Mouse (Mus musculus) heart, embryonic 16.5 days (tissue): ENCODE data around the gene Anpep. TPM values are rescaled to one million over a fixed set of nuclear protein-coding genes. Genes with fewer than 3 reads are reported as not detected.

Experiments
- ATAC-seq: fragments of 200-750 bp; cut with Nextera tagmentation; replicated peaks from 2 replicates; pipeline ENCODE4 v1.8.0; 2017; ENCODE audit warnings: moderate number of reproducible peaks; ENCODE audit not compliant: insufficient read depth, low FRiP score; ENCODE audit errors: extremely low read depth
- H3K27ac ChIP-seq: fragments of 300-500 bp; sonication (generic); 2 replicates; pipeline ENCODE4 v1.5.1; 2014; ENCODE audit warnings: mild to moderate bottlenecking, low read length, control low read depth, moderate library complexity
- H3K27me3 ChIP-seq: fragments of 300-500 bp; sonication (generic); 2 replicates; pipeline ENCODE4 v1.6.1; 2014; ENCODE audit warnings: low read length, mixed read lengths; ENCODE audit not compliant: control insufficient read depth, insufficient read depth
- H3K36me3 ChIP-seq: fragments of 300-500 bp; sonication (generic); 2 replicates; pipeline ENCODE4 v1.6.1; 2014; ENCODE audit not compliant: control insufficient read depth, insufficient read depth
- H3K4me1 ChIP-seq: fragments of 300-500 bp; sonication (generic); 2 replicates; pipeline ENCODE4 v1.6.1; 2014; ENCODE audit warnings: low read length, mixed read lengths; ENCODE audit not compliant: control insufficient read depth, insufficient read depth
- H3K4me2 ChIP-seq: fragments of 300-500 bp; sonication (generic); 2 replicates; pipeline ENCODE4 v1.6.1; 2014; ENCODE audit warnings: low read depth, mild to moderate bottlenecking, control low read depth, low read length
- H3K4me3 ChIP-seq: fragments of 300-500 bp; sonication (generic); 2 replicates; pipeline ENCODE4 v1.5.1; 2014; ENCODE audit warnings: mild to moderate bottlenecking, control low read depth, low read length
- H3K9ac ChIP-seq: fragments of 300-500 bp; sonication (generic); 2 replicates; pipeline ENCODE4 v1.6.1; 2014; ENCODE audit warnings: low read length, control low read depth
- H3K9me3 ChIP-seq: fragments of 300-500 bp; sonication (generic); replicated peaks from 2 replicates; pipeline ENCODE4 v1.6.1; 2016; ENCODE audit warnings: low read length; ENCODE audit not compliant: control insufficient read depth
- WGBS: fragments of 180-500 bp; shearing (Covaris S2); extraction: QIAGEN DNeasy Blood & Tissue Kit; methylation state at CpG from one replicate; pipeline ENCODE4 v1.1.7; 2014; 5-methylcytosine and 5-hydroxymethylcytosine counted together
- polyA plus RNA-seq: library from polyadenylated mRNA; unstranded; fragments of >200 nt; fragmentation: Nextera tagmentation; extraction: Ambion mirVana; gene quantifications from 2 replicates; pipeline ENCODE4 v1.2.1, GENCODE M21; 2015

The Anpep gene
- polyA plus RNA-seq, 1 experiment from 2014 or later: 19.1 TPM

DNA sequence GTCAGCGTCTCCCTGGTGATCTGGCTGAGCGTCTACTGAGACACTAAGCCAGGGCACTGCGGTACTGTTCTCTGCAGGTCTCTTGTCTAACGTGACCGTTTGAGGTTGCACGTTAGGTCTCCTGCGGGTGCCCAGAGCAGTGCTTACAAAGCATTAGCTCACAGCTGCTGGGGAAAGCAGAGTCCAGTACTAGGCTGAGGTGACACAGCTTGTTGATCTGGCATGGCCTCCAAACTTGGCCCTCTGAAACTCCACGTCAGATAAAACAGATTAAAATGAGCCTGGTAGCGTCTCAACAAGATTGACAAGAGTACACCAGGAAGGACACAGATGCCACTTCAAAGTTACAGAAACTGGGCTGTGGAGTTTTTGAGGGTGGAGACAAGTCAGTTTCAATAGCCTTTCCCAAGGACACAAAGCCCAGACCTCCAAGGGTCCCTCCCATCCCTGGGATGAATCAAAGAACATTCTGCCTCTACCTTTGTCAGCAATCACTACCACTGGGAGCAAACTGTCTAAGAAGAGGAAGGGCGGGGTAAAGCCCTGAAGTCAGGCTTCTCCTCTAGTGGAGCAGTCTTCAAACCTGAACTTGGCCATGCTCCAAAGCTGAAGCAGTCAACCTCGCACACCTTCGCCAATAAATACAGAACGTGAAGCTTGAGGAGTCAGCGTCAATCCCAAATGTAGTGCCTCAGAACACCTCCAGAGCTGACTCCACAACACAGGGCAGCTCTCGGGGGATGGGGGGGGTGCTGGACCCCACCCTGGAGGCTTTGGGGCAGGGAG is 29.8 kb upstream of the Anpep start:
- H3K36me3 ChIP-seq: no peaks in the 10 kb centered on the region

DNA sequence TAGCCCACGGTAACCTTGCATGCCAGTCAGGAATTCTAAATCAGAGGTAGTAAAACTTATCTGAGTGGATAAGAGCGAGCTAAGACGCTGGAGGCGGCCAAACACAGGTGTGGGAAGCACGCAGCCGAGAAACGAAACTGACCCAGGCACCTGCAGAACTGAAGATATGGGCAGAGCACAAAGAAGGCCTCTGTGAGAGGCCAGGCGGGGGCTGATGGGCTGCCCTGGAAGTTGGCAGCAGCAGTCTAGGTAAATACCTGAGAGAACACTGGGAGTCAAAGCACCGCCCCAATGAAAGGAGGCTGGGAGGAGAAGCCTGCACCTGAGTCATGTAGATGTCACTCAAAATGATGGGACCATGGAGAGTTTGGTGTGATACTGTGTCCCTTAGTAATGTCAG is 27.7 kb upstream of the Anpep start:
- Histone ChIP-seq H3K4me3 (no peak overlapping the region), H3K36me3 (no peaks in the 10 kb centered on the region), H3K27ac (no peak overlapping the region), H3K4me1 (peaks cover 15% of the 10 kb centered on the region), H3K9ac (no peak overlapping the region), H3K27me3 (no peaks in the 10 kb centered on the region), H3K9me3 (no peaks in the 10 kb centered on the region), H3K4me2 (no peak overlapping the region)
- WGBS: 78% methylated on average over 9 of the region's 9 CpGs
- no peak for ATAC-seq

More for the DNA sequence above, 29.8 kb upstream of the Anpep start:
- no peak overlapping the region for H3K27ac ChIP-seq
- H3K9ac ChIP-seq: no peak overlapping the region
- peaks cover 17% of the 10 kb centered on the region for H3K4me1 ChIP-seq
- H3K9me3 ChIP-seq: no peaks in the 10 kb centered on the region
- 69% methylated on average over 15 of the region's 15 CpGs for WGBS
- no peak overlapping the region for H3K4me2 ChIP-seq
- ATAC-seq: no peak
- H3K4me3 ChIP-seq: no peak overlapping the region
- H3K27me3 ChIP-seq: no peaks in the 10 kb centered on the region

DNA sequence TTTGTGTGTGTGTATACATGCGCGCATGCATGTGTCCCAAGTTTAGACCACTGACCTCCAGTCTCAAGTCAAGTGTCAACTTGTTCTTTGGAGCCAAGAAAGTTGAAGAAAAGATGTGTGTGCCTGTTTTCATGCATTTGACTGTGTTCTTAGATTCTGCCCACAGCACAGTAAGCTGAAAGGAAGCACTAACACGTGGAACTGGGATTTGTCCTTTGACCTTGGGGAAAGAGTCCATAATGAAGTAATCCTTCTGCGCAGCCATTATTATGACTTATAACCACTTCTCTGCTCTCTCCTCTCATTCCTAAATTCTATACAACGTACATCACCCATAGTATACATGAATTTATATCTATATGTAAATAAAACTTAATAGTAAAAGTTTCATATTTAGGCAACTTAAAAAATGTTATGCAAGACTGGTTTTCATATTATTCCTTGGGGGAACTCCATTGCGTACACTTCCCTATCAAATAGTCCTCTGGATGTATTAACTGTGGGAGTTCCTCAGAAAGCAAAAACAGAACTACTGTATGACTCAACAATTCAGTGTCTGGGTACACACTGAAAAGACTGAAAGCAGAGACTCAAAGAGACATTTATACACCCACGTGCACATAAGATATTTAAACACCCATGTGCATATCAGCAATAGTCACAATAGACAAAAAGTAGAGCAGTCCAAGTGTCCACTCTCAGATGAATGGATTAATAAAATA is 22.9 kb upstream of the Anpep start:
- Histone ChIP-seq H3K36me3 (peaks cover 14% of the 10 kb centered on the region), H3K9me3 (no peaks in the 10 kb centered on the region), H3K27me3 (no peaks in the 10 kb centered on the region), H3K4me3 (no peak overlapping the region), H3K4me1 (no peaks in the 10 kb centered on the region; the same call in 1 of the 2 replicates), H3K4me2 (no peak overlapping the region), H3K9ac (no peak overlapping the region), H3K27ac (no peak overlapping the region)
- 85% methylated on average over 7 of the region's 7 CpGs for WGBS
- no peak for ATAC-seq

DNA sequence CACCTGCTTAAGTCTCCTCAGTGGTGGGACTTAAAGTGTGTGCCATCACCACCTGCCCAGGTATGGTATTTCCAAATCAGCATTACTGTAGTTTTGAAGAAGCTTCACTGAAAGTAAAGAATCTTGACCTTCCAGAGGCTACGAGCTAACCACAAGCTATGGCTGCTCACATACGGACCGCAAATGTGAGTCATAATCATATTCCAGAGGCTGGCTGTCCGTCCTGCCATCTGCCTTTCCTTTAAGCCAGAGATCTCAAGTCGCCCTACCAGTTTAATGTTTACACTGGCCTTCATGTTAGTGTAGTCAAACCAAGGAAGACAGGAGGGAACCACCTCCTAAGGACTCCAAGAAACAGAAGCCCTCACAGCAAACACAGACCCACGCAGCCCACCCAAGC is 21.0 kb upstream of the Anpep start:
- Histone ChIP-seq H3K4me3 (no peak overlapping the region), H3K9ac (no peak overlapping the region), H3K4me2 (no peak overlapping the region), H3K27ac (no peak overlapping the region), H3K36me3 (peaks cover 14% of the 10 kb centered on the region), H3K4me1 (no peaks in the 10 kb centered on the region; the same call in 1 of the 2 replicates), H3K9me3 (no peaks in the 10 kb centered on the region), H3K27me3 (no peaks in the 10 kb centered on the region)
- WGBS: 93% methylated on average over 6 of the region's 6 CpGs
- no peak for ATAC-seq

DNA sequence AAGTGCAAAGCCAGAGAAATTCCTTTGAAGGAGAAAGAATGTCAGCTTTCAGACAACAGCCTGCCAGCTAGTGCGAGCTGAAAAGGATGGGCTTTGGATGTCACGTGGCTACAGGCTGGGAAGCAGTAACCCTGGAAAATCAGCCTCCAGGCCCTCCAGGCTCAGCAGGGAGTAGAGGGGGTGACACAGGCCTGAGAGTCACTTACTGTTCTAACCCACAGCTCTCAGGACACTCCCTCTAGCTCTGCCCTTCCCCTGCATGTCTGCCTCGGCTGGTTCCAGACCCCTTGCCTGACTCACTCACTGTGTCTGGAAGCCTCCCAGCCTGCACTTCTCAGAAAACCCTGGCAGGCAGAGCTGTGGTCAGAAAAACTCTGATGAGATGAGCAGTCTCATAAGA is 20.1 kb upstream of the Anpep start:
- 42% methylated on average over 3 of the region's 3 CpGs for WGBS
- H3K4me2 ChIP-seq: no peak overlapping the region
- H3K27me3 ChIP-seq: no peaks in the 10 kb centered on the region
- H3K4me1 ChIP-seq: no peaks in the 10 kb centered on the region
- H3K27ac ChIP-seq: no peak overlapping the region
- H3K9ac ChIP-seq: no peak overlapping the region
- no peak; the same call in 1 of the 2 replicates for ATAC-seq
- H3K4me3 ChIP-seq: no peak overlapping the region
- H3K36me3 ChIP-seq: peaks cover 16% of the 10 kb centered on the region
- no peaks in the 10 kb centered on the region for H3K9me3 ChIP-seq

DNA sequence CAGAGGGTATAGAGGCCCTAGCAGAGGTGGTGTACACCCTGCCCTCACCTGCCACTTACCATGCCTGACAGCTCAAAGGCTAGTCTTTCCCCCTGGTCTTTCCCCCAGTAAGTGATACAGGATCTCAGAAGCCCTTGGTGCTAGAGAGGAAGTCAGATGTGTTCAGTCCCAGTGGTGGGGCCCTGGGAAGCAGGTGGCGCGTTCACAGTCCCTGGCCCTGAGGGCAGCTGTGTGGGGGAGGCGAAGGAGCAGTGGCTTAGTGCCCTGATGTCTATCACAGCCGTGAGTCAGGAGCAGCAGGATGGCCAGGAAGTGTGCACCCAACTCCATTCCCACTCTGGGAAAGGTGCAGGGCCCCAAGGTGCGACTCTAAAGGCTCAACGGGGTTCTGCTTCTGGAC is 19.2 kb upstream of the Anpep start:
- H3K9ac ChIP-seq: no peak overlapping the region
- no peak overlapping the region for H3K4me2 ChIP-seq
- no peak overlapping the region for H3K4me3 ChIP-seq
- no peaks in the 10 kb centered on the region for H3K9me3 ChIP-seq
- WGBS: 81% methylated on average over 6 of the region's 6 CpGs
- ATAC-seq: no peak
- H3K27me3 ChIP-seq: no peaks in the 10 kb centered on the region
- H3K36me3 ChIP-seq: peaks cover 16% of the 10 kb centered on the region
- no peaks in the 10 kb centered on the region for H3K4me1 ChIP-seq
- H3K27ac ChIP-seq: no peak overlapping the region

DNA sequence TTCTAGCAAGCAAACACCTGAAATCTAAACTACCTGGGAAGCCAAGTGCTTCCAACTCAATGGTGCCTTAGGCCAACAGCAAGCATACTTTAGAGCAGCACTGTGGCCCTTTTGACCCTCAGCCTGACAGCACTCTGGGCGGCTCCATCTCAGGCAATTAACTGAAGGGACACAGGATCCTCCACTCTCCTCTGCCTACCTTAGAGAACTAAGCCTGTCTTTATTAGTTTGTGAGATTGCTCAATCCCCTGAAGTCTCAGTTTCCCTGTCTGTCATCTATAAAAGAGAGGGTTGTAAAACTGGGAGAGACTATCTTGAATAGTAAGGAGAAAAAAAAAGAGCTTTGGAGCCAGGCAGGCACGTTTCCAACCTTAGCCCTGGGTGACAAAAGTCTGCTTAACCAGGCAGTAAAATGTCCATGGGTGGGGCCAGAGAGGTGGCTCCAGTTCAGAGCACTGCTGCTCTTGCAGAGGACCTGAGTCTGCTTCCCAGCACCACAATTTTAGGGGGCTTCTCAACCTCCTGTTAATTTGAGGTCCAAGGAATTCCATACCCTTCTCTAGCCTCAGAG is 17.7 kb upstream of the Anpep start:
- no peak overlapping the region for H3K4me2 ChIP-seq
- H3K9ac ChIP-seq: no peak overlapping the region
- 73% methylated on average over 2 of the region's 2 CpGs for WGBS
- H3K9me3 ChIP-seq: no peaks in the 10 kb centered on the region
- peaks cover 16% of the 10 kb centered on the region for H3K36me3 ChIP-seq
- H3K4me1 ChIP-seq: no peaks in the 10 kb centered on the region
- H3K27me3 ChIP-seq: no peaks in the 10 kb centered on the region
- ATAC-seq: no peak
- H3K27ac ChIP-seq: no peak overlapping the region
- no peak overlapping the region for H3K4me3 ChIP-seq

DNA sequence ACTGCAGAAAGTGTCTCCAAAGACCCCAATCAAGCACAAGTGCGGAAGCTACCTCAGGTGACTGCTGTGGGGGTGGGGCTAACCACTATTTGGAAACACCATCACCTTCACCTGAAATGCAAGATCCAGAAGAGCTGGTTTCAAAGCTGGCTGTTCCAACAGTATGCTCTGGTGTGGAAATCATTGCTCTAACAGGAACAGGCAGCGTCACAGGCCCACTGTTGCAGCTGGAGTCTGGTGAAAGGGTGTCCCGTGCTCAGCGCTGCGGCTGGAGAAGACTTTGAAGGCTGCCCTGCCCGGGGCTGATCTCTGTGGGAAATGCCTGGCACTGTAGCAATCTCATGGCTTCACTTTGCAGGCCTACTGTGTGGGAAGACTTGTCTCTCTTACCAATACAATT is 12.5 kb upstream of the Anpep start:
- Histone ChIP-seq H3K4me2 (no peak overlapping the region), H3K36me3 (0 out of 2 replicates have a peak, but pooled peaks cover 2% of the 10 kb centered on the region), H3K4me1 (no peaks in the 10 kb centered on the region), H3K27ac (no peak overlapping the region), H3K4me3 (no peak overlapping the region), H3K9me3 (no peaks in the 10 kb centered on the region), H3K27me3 (no peaks in the 10 kb centered on the region), H3K9ac (no peak overlapping the region)
- WGBS: 72% methylated on average over 6 of the region's 6 CpGs
- no peak for ATAC-seq

- Histone ChIP-seq H3K4me3 (no peak overlapping the region), H3K36me3 (0 out of 2 replicates have a peak, but pooled peaks cover 2% of the 10 kb centered on the region), H3K27me3 (no peaks in the 10 kb centered on the region), H3K4me1 (no peaks in the 10 kb centered on the region), H3K9ac (no peak overlapping the region), H3K4me2 (no peak overlapping the region), H3K9me3 (no peaks in the 10 kb centered on the region), H3K27ac (no peak overlapping the region)
- 77% methylated on average over 6 of the region's 6 CpGs for WGBS
- ATAC-seq: no peak
Observed at GRCm38 (mm10) chr7:79871797-79872345, 11.0 kb upstream of the Anpep start.
